Mouse (Mus musculus): Measurements from ENCODE around the gene Clrn3. TPM values are rescaled to one million over a fixed set of nuclear protein-coding genes. Genes with fewer than 3 reads are reported as not detected.
"Not testable (repeated sequence)": the region's sequence is repeated elsewhere in the genome, so short reads cannot be mapped to it uniquely, and the experiment has no call there.

Clrn3 gene
- polyA plus RNA-seq, 1 experiment from 2014 or later, result not detected

- no peak for ATAC-seq (ENCODE audit: low FRiP score)
These were observed 614 bp upstream of the Clrn3 start for GRCm38 (mm10) chr7:135529068-135529467.

GRCm38 (mm10) chr7:135527169-135527568 is 1.3 kb downstream of the Clrn3 start:
- H3K4me3 ChIP-seq, result no peak overlapping the region
- no peaks in the 10 kb centered on the region for H3K4me1 ChIP-seq
- H3K27me3 ChIP-seq, result no peaks in the 10 kb centered on the region
- H3K27ac ChIP-seq, result no peak overlapping the region
- H3K4me2 ChIP-seq (replicated peaks), result no peak overlapping the region
- no peak overlapping the region for H3K9ac ChIP-seq
- 71% methylated on average over 3 of the region's 3 CpGs for WGBS
- no peak for ATAC-seq (ENCODE audit: low FRiP score)
- no peaks in the 10 kb centered on the region for H3K36me3 ChIP-seq
- no peaks in the 10 kb centered on the region for H3K9me3 ChIP-seq (replicated peaks)

More at GRCm38 (mm10) chr7:135529068-135529467, 614 bp upstream of the Clrn3 start:
- no peak overlapping the region for H3K4me3 ChIP-seq
- 93% methylated on average over 2 of the region's 2 CpGs for WGBS
- no peak overlapping the region for H3K27ac ChIP-seq
- no peaks in the 10 kb centered on the region for H3K27me3 ChIP-seq
- H3K36me3 ChIP-seq, result no peaks in the 10 kb centered on the region
- no peaks in the 10 kb centered on the region for H3K4me1 ChIP-seq
- H3K4me2 ChIP-seq (replicated peaks), result no peak overlapping the region
- no peaks in the 10 kb centered on the region for H3K9me3 ChIP-seq (replicated peaks)
- no peak overlapping the region for H3K9ac ChIP-seq

GRCm38 (mm10) chr7:135526574-135527152 is 1.8 kb downstream of the Clrn3 start:
- no peaks in the 10 kb centered on the region for H3K36me3 ChIP-seq
- H3K9ac ChIP-seq, result no peak overlapping the region
- no peak for ATAC-seq (ENCODE audit: low FRiP score)
- no peak overlapping the region for H3K4me3 ChIP-seq
- no peaks in the 10 kb centered on the region for H3K27me3 ChIP-seq
- H3K4me1 ChIP-seq, result peaks cover 3% of the 10 kb centered on the region
- no peaks in the 10 kb centered on the region for H3K9me3 ChIP-seq (replicated peaks)
- no peak overlapping the region for H3K27ac ChIP-seq
- no peak overlapping the region for H3K4me2 ChIP-seq (replicated peaks)
- 86% methylated on average over 3 of the region's 3 CpGs for WGBS

GRCm38 (mm10) chr7:135524424-135524967 is 4.0 kb downstream of the Clrn3 start:
- Histone ChIP-seq H3K27ac (no peak overlapping the region), H3K4me2 (replicated peaks) (no peak overlapping the region), H3K9ac (no peak overlapping the region), H3K27me3 (no peaks in the 10 kb centered on the region), H3K4me1 (peaks cover 5% of the 10 kb centered on the region), H3K9me3 (replicated peaks) (no peaks in the 10 kb centered on the region), H3K36me3 (no peaks in the 10 kb centered on the region), H3K4me3 (no peak overlapping the region)
- 73% methylated on average over 6 of the region's 6 CpGs for WGBS
- no peak for ATAC-seq (ENCODE audit: low FRiP score)

GRCm38 (mm10) chr7:135523981-135524380 is 4.5 kb downstream of the Clrn3 start:
- 70% methylated on average over 4 of the region's 4 CpGs for WGBS
- Histone ChIP-seq H3K4me2 (replicated peaks) (no peak overlapping the region), H3K36me3 (no peaks in the 10 kb centered on the region), H3K4me3 (no peak overlapping the region), H3K9me3 (replicated peaks) (no peaks in the 10 kb centered on the region), H3K27me3 (no peaks in the 10 kb centered on the region), H3K4me1 (peaks cover 5% of the 10 kb centered on the region), H3K9ac (no peak overlapping the region), H3K27ac (no peak overlapping the region)
- no peak for ATAC-seq (ENCODE audit: low FRiP score)

GRCm38 (mm10) chr7:135521755-135522512 is 6.5 kb downstream of the Clrn3 start:
- no peaks in the 10 kb centered on the region for H3K27me3 ChIP-seq
- ATAC-seq (ENCODE audit: low FRiP score), result no peak
- H3K27ac ChIP-seq, result no peak overlapping the region
- no peak overlapping the region for H3K9ac ChIP-seq
- peaks cover 5% of the 10 kb centered on the region for H3K4me1 ChIP-seq
- no peak overlapping the region for H3K4me2 ChIP-seq (replicated peaks)
- H3K9me3 ChIP-seq (replicated peaks), result no peaks in the 10 kb centered on the region
- no peak overlapping the region for H3K4me3 ChIP-seq
- 56% methylated on average over 15 of the region's 15 CpGs for WGBS
- no peaks in the 10 kb centered on the region for H3K36me3 ChIP-seq

- Histone ChIP-seq H3K27ac (no peak overlapping the region), H3K9me3 (replicated peaks) (no peaks in the 10 kb centered on the region), H3K4me3 (no peak overlapping the region), H3K36me3 (no peaks in the 10 kb centered on the region), H3K4me2 (replicated peaks) (no peak overlapping the region), H3K9ac (no peak overlapping the region), H3K27me3 (no peaks in the 10 kb centered on the region), H3K4me1 (peaks cover 5% of the 10 kb centered on the region)
- WGBS, result 89% methylated on average over 5 of the region's 5 CpGs
- no peak for ATAC-seq (ENCODE audit: low FRiP score)
These were observed 8.2 kb downstream of the Clrn3 start for GRCm38 (mm10) chr7:135520241-135520640.

- Histone ChIP-seq H3K4me3 (no peak overlapping the region), H3K4me2 (replicated peaks) (no peak overlapping the region), H3K36me3 (no peaks in the 10 kb centered on the region), H3K4me1 (peaks cover 5% of the 10 kb centered on the region), H3K27me3 (no peaks in the 10 kb centered on the region), H3K9me3 (replicated peaks) (no peaks in the 10 kb centered on the region), H3K9ac (no peak overlapping the region), H3K27ac (no peak overlapping the region)
- 62% methylated on average over 4 of the region's 4 CpGs for WGBS
- no peak for ATAC-seq (ENCODE audit: low FRiP score)
These were observed 11.3 kb downstream of the Clrn3 start for GRCm38 (mm10) chr7:135517191-135517590.

- H3K4me2 ChIP-seq (replicated peaks), result no peak overlapping the region
- no peaks in the 10 kb centered on the region for H3K36me3 ChIP-seq
- H3K27ac ChIP-seq, result no peak overlapping the region
- no peak overlapping the region for H3K4me3 ChIP-seq
- no peaks in the 10 kb centered on the region for H3K27me3 ChIP-seq
- no peaks in the 10 kb centered on the region for H3K9me3 ChIP-seq (replicated peaks)
- no peaks in the 10 kb centered on the region for H3K4me1 ChIP-seq
- no peak overlapping the region for H3K9ac ChIP-seq
- 88% methylated on average over 3 of the region's 3 CpGs for WGBS
- no peak for ATAC-seq (ENCODE audit: low FRiP score)
These were observed 16.7 kb downstream of the Clrn3 start for GRCm38 (mm10) chr7:135511723-135512122.

- no peak overlapping the region for H3K4me3 ChIP-seq
- H3K36me3 ChIP-seq, result no peaks in the 10 kb centered on the region
- no peak overlapping the region for H3K9ac ChIP-seq
- ATAC-seq (ENCODE audit: low FRiP score), result no peak
- H3K27me3 ChIP-seq, result no peaks in the 10 kb centered on the region
- WGBS, result 86% methylated on average over 5 of the region's 5 CpGs
- H3K4me1 ChIP-seq, result no peaks in the 10 kb centered on the region
- H3K4me2 ChIP-seq (replicated peaks), result no peak overlapping the region
- H3K27ac ChIP-seq, result no peak overlapping the region
- H3K9me3 ChIP-seq (replicated peaks), result no peaks in the 10 kb centered on the region
These were observed 18.0 kb downstream of the Clrn3 start for GRCm38 (mm10) chr7:135510431-135510830.

GRCm38 (mm10) chr7:135509272-135509671 is 19.2 kb downstream of the Clrn3 start:
- Histone ChIP-seq H3K27me3 (no peaks in the 10 kb centered on the region), H3K9me3 (replicated peaks) (no peaks in the 10 kb centered on the region), H3K4me2 (replicated peaks) (no peak overlapping the region), H3K36me3 (no peaks in the 10 kb centered on the region), H3K4me1 (no peaks in the 10 kb centered on the region), H3K4me3 (no peak overlapping the region), H3K27ac (no peak overlapping the region), H3K9ac (no peak overlapping the region)
- WGBS, result 93% methylated on average over 3 of the region's 3 CpGs
- no peak for ATAC-seq (ENCODE audit: low FRiP score)

GRCm38 (mm10) chr7:135508602-135509001 is 19.9 kb downstream of the Clrn3 start:
- no peaks in the 10 kb centered on the region for H3K36me3 ChIP-seq
- H3K27ac ChIP-seq, result no peak overlapping the region
- H3K4me1 ChIP-seq, result no peaks in the 10 kb centered on the region
- H3K4me3 ChIP-seq, result no peak overlapping the region
- H3K4me2 ChIP-seq (replicated peaks), result no peak overlapping the region
- no peak for ATAC-seq (ENCODE audit: low FRiP score)
- H3K9me3 ChIP-seq (replicated peaks), result no peaks in the 10 kb centered on the region
- no peak overlapping the region for H3K9ac ChIP-seq
- no peaks in the 10 kb centered on the region for H3K27me3 ChIP-seq
- 67% methylated on average over 4 of the region's 4 CpGs for WGBS

- H3K4me2 ChIP-seq (replicated peaks); H3K9ac ChIP-seq; H3K36me3 ChIP-seq; H3K27me3 ChIP-seq; H3K27ac ChIP-seq; H3K4me3 ChIP-seq; H3K4me1 ChIP-seq; ATAC-seq (ENCODE audit: low FRiP score); H3K9me3 ChIP-seq (replicated peaks): not testable (repeated sequence)
- 88% methylated on average over 5 of the region's 5 CpGs for WGBS
These were observed 21.9 kb downstream of the Clrn3 start for GRCm38 (mm10) chr7:135506506-135506905.

All from hindbrain, embryonic 12.5 days (tissue).